Mouse (Mus musculus) forebrain, embryonic 11.5 days (tissue): ENCODE data around the gene Tlk1. TPM values are rescaled to one million over a fixed set of nuclear protein-coding genes. Genes with fewer than 3 reads are reported as not detected.

Source experiments
- ATAC-seq: fragments of 200-750 bp; cut with Nextera tagmentation; replicated peaks from 2 replicates; pipeline ENCODE4 v1.8.0; 2017; ENCODE audit warnings: moderate TSS enrichment; ENCODE audit not compliant: low FRiP score
- DNase-seq: peaks from one replicate; pipeline ENCODE4 v3.0.0-alpha.2; 2017; ENCODE audit warnings: low spot score
- H3K27ac ChIP-seq: fragments of 300-500 bp; sonication (generic); 2 replicates; pipeline ENCODE4 v1.5.1; 2014; ENCODE audit warnings: low read depth, low read length
- H3K27me3 ChIP-seq: fragments of 300-500 bp; sonication (generic); 2 replicates; pipeline ENCODE4 v1.6.1; 2014; ENCODE audit warnings: mild to moderate bottlenecking, low read length, mixed read lengths; ENCODE audit not compliant: control insufficient read depth, insufficient read depth
- H3K36me3 ChIP-seq: fragments of 300-500 bp; sonication (generic); 2 replicates; pipeline ENCODE4 v1.6.1; 2014; ENCODE audit warnings: mild to moderate bottlenecking, low read length, moderate library complexity, mixed read lengths; ENCODE audit not compliant: control insufficient read depth, insufficient read depth
- H3K4me1 ChIP-seq: fragments of 300-500 bp; sonication (generic); replicated peaks from 2 replicates; pipeline ENCODE4 v1.6.1; 2014; ENCODE audit warnings: low read length, mixed read lengths; ENCODE audit not compliant: control insufficient read depth, insufficient read depth
- H3K4me2 ChIP-seq: fragments of 300-500 bp; sonication (generic); 2 replicates; pipeline ENCODE4 v1.6.1; 2014; ENCODE audit warnings: low read depth, mild to moderate bottlenecking, low read length, moderate library complexity, mixed read lengths; ENCODE audit not compliant: severe bottlenecking
- H3K4me3 ChIP-seq: fragments of 300-500 bp; sonication (generic); 2 replicates; pipeline ENCODE4 v1.5.1; 2014; ENCODE audit warnings: low read depth, low read length
- H3K9ac ChIP-seq: fragments of 300-500 bp; sonication (generic); 2 replicates; pipeline ENCODE4 v1.6.1; 2014; ENCODE audit warnings: low read length
- H3K9me3 ChIP-seq: fragments of 300-500 bp; sonication (generic); 2 replicates; pipeline ENCODE4 v1.6.1; 2016; ENCODE audit warnings: low read length, mixed read lengths; ENCODE audit not compliant: control insufficient read depth
- WGBS: fragments of 180-500 bp; shearing (Covaris S2); extraction: QIAGEN DNeasy Blood & Tissue Kit; methylation state at CpG from one replicate; pipeline ENCODE4 v1.1.7; 2014; 5-methylcytosine and 5-hydroxymethylcytosine counted together
- polyA plus RNA-seq: library from polyadenylated mRNA; unstranded; fragments of >200 nt; fragmentation: Nextera tagmentation; extraction: Ambion mirVana; gene quantifications from 2 replicates; pipeline ENCODE4 v1.2.1, GENCODE M21; 2014

The Tlk1 gene
- polyA plus RNA-seq, 1 experiment from 2014 or later, result 48.7 TPM

GRCm38 (mm10) chr2:70793276-70793675 lies 32.3 kb downstream of the Tlk1 start:
- 91% methylated on average over 4 of the region's 4 CpGs for WGBS
- ATAC-seq, result no peak
- Histone ChIP-seq H3K27ac (no peak overlapping the region), H3K27me3 (no peaks in the 10 kb centered on the region), H3K9ac (no peak overlapping the region), H3K36me3 (no peaks in the 10 kb centered on the region), H3K4me3 (no peak overlapping the region), H3K9me3 (no peaks in the 10 kb centered on the region), H3K4me2 (no peak overlapping the region), H3K4me1 (no peaks in the 10 kb centered on the region)
- DNase-seq, result no peak

- 87% methylated on average over 2 of the region's 2 CpGs for WGBS
- ATAC-seq (no peak), DNase-seq (no peak)
- Histone ChIP-seq H3K27me3 (no peaks in the 10 kb centered on the region), H3K9me3 (no peaks in the 10 kb centered on the region), H3K27ac (no peak overlapping the region), H3K4me2 (no peak overlapping the region), H3K4me3 (no peak overlapping the region), H3K4me1 (no peaks in the 10 kb centered on the region), H3K36me3 (no peaks in the 10 kb centered on the region), H3K9ac (no peak overlapping the region)
Measured at GRCm38 (mm10) chr2:70790246-70790645, 35.3 kb downstream of the Tlk1 start.

- Histone ChIP-seq H3K9ac (no peak overlapping the region), H3K9me3 (no peaks in the 10 kb centered on the region), H3K4me2 (no peak overlapping the region), H3K36me3 (no peaks in the 10 kb centered on the region), H3K27me3 (no peaks in the 10 kb centered on the region), H3K27ac (no peak overlapping the region), H3K4me3 (no peak overlapping the region), H3K4me1 (no peaks in the 10 kb centered on the region)
- ATAC-seq, result no peak
- 92% methylated on average over 3 of the region's 3 CpGs for WGBS
- no peak for DNase-seq
Measured at GRCm38 (mm10) chr2:70789331-70789730, 36.2 kb downstream of the Tlk1 start.

- ATAC-seq, result no peak
- no peaks in the 10 kb centered on the region for H3K36me3 ChIP-seq
- no peaks in the 10 kb centered on the region for H3K4me1 ChIP-seq
- no peak overlapping the region for H3K4me3 ChIP-seq
- no peak overlapping the region for H3K4me2 ChIP-seq
- H3K9me3 ChIP-seq, result no peaks in the 10 kb centered on the region
- DNase-seq, result no peak
- no peak overlapping the region for H3K9ac ChIP-seq
- no peak overlapping the region for H3K27ac ChIP-seq
- WGBS, result 90% methylated on average over 4 of the region's 4 CpGs
- no peaks in the 10 kb centered on the region for H3K27me3 ChIP-seq
Measured at GRCm38 (mm10) chr2:70784447-70784846, 41.1 kb downstream of the Tlk1 start.

DNA sequence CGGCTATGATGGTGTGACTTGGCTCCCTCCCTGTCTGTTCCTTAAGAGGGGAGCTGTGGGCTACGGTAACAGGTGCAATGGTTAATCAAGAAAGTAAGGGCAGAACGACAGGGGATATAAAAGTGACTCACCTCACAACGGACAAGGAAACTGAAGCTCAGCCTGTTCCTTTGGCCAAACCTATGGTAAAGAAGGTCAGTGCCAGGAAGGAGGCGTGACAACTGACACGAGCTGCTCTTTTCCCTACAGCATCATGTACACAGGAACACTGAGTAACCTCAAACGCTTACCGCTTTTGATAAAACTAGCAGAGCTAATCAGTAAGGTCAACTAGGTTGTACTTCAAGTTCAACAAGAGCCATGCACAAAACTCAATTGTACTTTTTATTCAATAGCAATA lies 42.0 kb downstream of the Tlk1 start:
- no peak for DNase-seq
- Histone ChIP-seq H3K4me2 (no peak overlapping the region), H3K9ac (no peak overlapping the region), H3K4me1 (no peaks in the 10 kb centered on the region), H3K27ac (no peak overlapping the region), H3K36me3 (no peaks in the 10 kb centered on the region), H3K9me3 (no peaks in the 10 kb centered on the region), H3K27me3 (no peaks in the 10 kb centered on the region), H3K4me3 (no peak overlapping the region)
- WGBS, result 90% methylated on average over 8 of the region's 8 CpGs
- no peak for ATAC-seq

DNA sequence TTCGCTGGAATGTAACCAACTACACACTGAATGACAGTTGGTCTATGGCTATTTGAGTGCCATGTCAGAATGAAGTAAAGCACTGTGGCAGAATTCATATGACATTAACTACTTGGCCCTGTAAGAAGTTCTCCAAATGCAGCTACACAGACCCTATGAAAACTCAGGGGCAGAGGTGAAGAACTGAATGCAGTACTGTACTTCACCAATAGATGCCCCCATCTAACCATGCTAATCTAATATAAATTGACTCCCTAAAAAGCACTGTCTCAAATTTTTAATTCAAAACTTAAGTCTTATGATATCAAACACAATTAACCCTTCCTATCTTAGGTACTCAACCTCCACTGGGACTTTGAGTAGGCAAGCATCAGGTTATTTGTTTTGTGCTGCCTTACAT lies 45.9 kb downstream of the Tlk1 start:
- H3K4me2 ChIP-seq, result no peak overlapping the region
- no peak overlapping the region for H3K4me3 ChIP-seq
- no peaks in the 10 kb centered on the region for H3K9me3 ChIP-seq
- H3K4me1 ChIP-seq, result no peaks in the 10 kb centered on the region
- ATAC-seq (no peak), DNase-seq (no peak)
- no peak overlapping the region for H3K9ac ChIP-seq
- H3K27ac ChIP-seq, result no peak overlapping the region
- H3K27me3 ChIP-seq, result no peaks in the 10 kb centered on the region
- no peaks in the 10 kb centered on the region for H3K36me3 ChIP-seq
- WGBS, result 96% methylated on average over 1 of the region's 1 CpGs

DNA sequence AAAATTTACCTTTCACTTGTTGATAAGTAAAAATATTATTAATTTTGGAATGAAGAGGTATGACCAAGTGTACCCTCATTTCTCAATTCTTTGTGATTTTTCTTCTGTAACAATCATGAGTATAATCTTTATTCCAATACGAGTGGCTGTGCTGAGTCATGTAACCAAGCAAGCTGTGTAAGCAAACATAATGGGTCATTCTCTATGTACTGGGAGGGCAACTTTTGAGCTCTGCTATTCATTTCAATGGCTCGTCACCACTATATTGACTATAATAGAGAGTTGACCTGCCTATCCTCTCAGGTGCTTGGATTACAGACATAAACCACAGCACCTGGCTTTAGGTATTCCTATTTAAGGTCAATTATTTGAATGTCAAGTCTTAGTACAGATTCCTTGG lies 48.8 kb downstream of the Tlk1 start:
- H3K4me2 ChIP-seq, result no peak overlapping the region
- no peaks in the 10 kb centered on the region for H3K27me3 ChIP-seq
- 69% methylated on average over 2 of the region's 2 CpGs for WGBS
- no peaks in the 10 kb centered on the region for H3K4me1 ChIP-seq
- H3K27ac ChIP-seq, result no peak overlapping the region
- no peak overlapping the region for H3K9ac ChIP-seq
- no peaks in the 10 kb centered on the region for H3K36me3 ChIP-seq
- DNase-seq (no peak), ATAC-seq (no peak)
- H3K9me3 ChIP-seq, result no peaks in the 10 kb centered on the region
- no peak overlapping the region for H3K4me3 ChIP-seq

DNA sequence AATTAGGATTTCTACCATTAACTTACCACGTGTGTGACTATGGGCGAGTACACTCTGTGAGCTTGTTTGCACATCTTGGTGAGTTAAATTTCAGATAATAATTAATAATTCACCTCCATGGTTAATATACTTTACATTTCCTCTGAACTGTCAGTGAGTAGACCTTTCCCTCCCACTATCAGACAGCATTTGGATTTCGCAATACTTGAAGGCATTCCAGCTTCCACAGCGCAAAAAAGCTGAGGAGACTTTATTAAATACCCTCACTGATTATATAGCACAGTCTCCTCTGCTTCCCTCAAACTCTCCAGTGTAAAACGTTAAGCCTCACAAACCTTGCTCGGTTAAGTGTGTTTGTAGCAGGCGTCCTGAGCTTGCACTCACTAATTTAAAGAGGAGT lies 60.8 kb downstream of the Tlk1 start:
- H3K4me1 ChIP-seq, result no peaks in the 10 kb centered on the region
- H3K27ac ChIP-seq, result no peak overlapping the region
- no peak overlapping the region for H3K4me3 ChIP-seq
- H3K9ac ChIP-seq, result no peak overlapping the region
- H3K27me3 ChIP-seq, result no peaks in the 10 kb centered on the region
- H3K9me3 ChIP-seq, result no peaks in the 10 kb centered on the region
- ATAC-seq, result no peak
- H3K36me3 ChIP-seq, result no peaks in the 10 kb centered on the region
- WGBS, result 92% methylated on average over 7 of the region's 7 CpGs
- no peak overlapping the region for H3K4me2 ChIP-seq
- DNase-seq, result no peak

GRCm38 (mm10) chr2:70762741-70763140 lies 62.8 kb downstream of the Tlk1 start:
- H3K9me3 ChIP-seq, result no peaks in the 10 kb centered on the region
- H3K9ac ChIP-seq, result no peak overlapping the region
- ATAC-seq, result no peak
- H3K4me2 ChIP-seq, result no peak overlapping the region
- H3K4me1 ChIP-seq, result no peaks in the 10 kb centered on the region
- DNase-seq, result no peak
- no peaks in the 10 kb centered on the region for H3K36me3 ChIP-seq
- no peak overlapping the region for H3K27ac ChIP-seq
- no peak overlapping the region for H3K4me3 ChIP-seq
- 88% methylated on average over 1 of the region's 1 CpGs for whole genome bisulfite sequencing
- no peaks in the 10 kb centered on the region for H3K27me3 ChIP-seq
